Mouse (Mus musculus) embryonic facial prominence, embryonic 12.5 days (tissue): ENCODE results near the gene Fam184a. TPM values are rescaled to one million over a fixed set of nuclear protein-coding genes. Genes with fewer than 3 reads are reported as not detected.

ENCODE experiments used
- ATAC-seq: fragments of 200-750 bp; cut with Nextera tagmentation; 2 replicates; pipeline ENCODE4 v1.8.0; 2017; ENCODE audit not compliant: insufficient number of reproducible peaks, insufficient read depth, low FRiP score, low TSS enrichment
- H3K27ac ChIP-seq: fragments of 300-500 bp; sonication (generic); 2 replicates; pipeline ENCODE4 v1.5.1; 2016; ENCODE audit warnings: mild to moderate bottlenecking
- H3K27me3 ChIP-seq: fragments of 300-500 bp; sonication (generic); 2 replicates; pipeline ENCODE4 v1.6.1; 2016; ENCODE audit warnings: mild to moderate bottlenecking, moderate library complexity
- H3K36me3 ChIP-seq: fragments of 300-500 bp; sonication (generic); 2 replicates; pipeline ENCODE4 v1.6.1; 2016; ENCODE audit warnings: mild to moderate bottlenecking
- H3K4me1 ChIP-seq: fragments of 300-500 bp; sonication (generic); 2 replicates; pipeline ENCODE4 v1.6.1; 2016
- H3K4me2 ChIP-seq: fragments of 300-500 bp; sonication (generic); replicated peaks from 2 replicates; pipeline ENCODE4 v1.6.1; 2016; ENCODE audit warnings: mild to moderate bottlenecking, moderate library complexity
- H3K4me3 ChIP-seq: fragments of 300-500 bp; sonication (generic); 2 replicates; pipeline ENCODE4 v1.5.1; 2016; ENCODE audit warnings: mild to moderate bottlenecking
- H3K9ac ChIP-seq: fragments of 300-500 bp; sonication (generic); 2 replicates; pipeline ENCODE4 v1.6.1; 2016; ENCODE audit warnings: mild to moderate bottlenecking, moderate library complexity
- H3K9me3 ChIP-seq: fragments of 300-500 bp; sonication (generic); 2 replicates; pipeline ENCODE4 v1.6.1; 2016; ENCODE audit warnings: mild to moderate bottlenecking, moderate library complexity
- WGBS: fragments of 180-500 bp; shearing (Covaris S2); methylation state at CpG from one replicate; pipeline ENCODE4 v1.1.7; 2016; 5-methylcytosine and 5-hydroxymethylcytosine counted together
- polyA plus RNA-seq: library from polyadenylated mRNA; unstranded; fragments of >200 nt; fragmentation: Nextera tagmentation; extraction: Ambion mirVana; gene quantifications from 2 replicates; pipeline ENCODE4 v1.2.1, GENCODE M21; 2016

Fam184a gene
- polyA plus RNA-seq, 1 experiment from 2014 or later = 8.4 TPM

- Histone ChIP-seq H3K4me3 (peak overlapping the region; percentile 98), H3K27ac (peak overlapping the region; percentile 99), H3K9me3 (no peaks in the 10 kb centered on the region), H3K9ac (peak overlapping the region; percentile 56), H3K4me1 (peaks cover 21% of the 10 kb centered on the region), H3K27me3 (no peaks in the 10 kb centered on the region), H3K4me2 (peak overlapping the region; percentile 65), H3K36me3 (peaks cover 7% of the 10 kb centered on the region; the same call in 1 of the 2 replicates)
- 5% methylated on average over 27 of the region's 27 CpGs for WGBS
- ATAC-seq = peak; percentile 94
Observed at GRCm38 (mm10) chr10:53595744-53596676, 154.9 kb downstream of the Fam184a start.

- Histone ChIP-seq H3K9ac (no peak overlapping the region), H3K27ac (no peak overlapping the region), H3K4me1 (peaks cover 4% of the 10 kb centered on the region; the same call in 1 of the 2 replicates), H3K27me3 (no peaks in the 10 kb centered on the region), H3K9me3 (no peaks in the 10 kb centered on the region), H3K4me3 (no peak overlapping the region), H3K36me3 (no peaks in the 10 kb centered on the region), H3K4me2 (no peak overlapping the region)
- WGBS = 79% methylated on average over 3 of the region's 3 CpGs
- no peak for ATAC-seq
Observed at GRCm38 (mm10) chr10:53585777-53586176, 165.1 kb downstream of the Fam184a start.

Other genes starting within 250 kb of the Fam184a start
- 148 and 153 TPM in 2 replicates for gene Asf1a, start 154.4 kb downstream of the Fam184a start, polyA plus RNA-seq
- 14.4 and 14.7 TPM in 2 replicates for gene Mcm9, start 120.7 kb downstream of the Fam184a start, polyA plus RNA-seq